Mouse (Mus musculus): ENCODE results near the gene Rad23a.
"Not testable (repeated sequence)": the region's sequence is repeated elsewhere in the genome, so short reads cannot be mapped to it uniquely, and the experiment has no call there.

Rad23a gene

DNA sequence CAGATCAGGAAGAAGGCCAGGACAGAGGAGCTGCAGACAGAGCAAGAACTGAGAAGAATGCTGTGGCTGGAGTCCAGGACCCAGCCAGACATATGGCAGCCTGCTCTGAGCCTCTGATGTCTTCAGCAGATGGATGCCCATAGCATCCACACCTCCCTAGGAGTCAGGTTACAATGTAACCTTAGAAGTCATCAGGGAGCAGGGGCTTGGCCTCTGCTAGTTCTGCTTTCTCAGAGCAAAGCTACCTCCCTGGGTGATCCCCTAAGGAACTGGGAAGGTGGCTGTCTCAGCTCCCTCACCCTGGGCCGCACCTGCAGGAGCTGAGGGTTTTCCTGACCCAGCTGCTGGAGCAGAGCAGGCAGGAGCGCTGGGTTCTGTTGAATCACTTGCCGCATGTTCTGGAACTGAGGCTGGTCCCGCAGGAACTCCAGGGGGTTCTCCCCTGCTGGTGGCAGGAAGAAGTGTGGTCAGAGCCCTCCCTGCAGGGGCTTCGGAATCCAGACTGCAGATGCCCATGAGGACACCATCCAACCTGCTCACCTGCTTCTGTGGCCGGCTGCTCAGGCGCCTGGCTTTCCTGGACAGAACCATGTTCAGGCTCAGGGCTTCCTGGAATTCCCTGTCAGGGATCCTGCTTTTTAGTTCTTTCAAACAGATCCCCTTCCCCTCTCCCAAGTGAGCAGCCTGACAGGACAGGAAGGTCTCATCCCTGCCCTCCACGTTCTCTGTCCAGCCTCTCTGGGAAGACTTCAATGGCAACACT lies 3.1 kb downstream of the Rad23a start:
- Histone ChIP-seq H3K36me3 (ENCODE audit: insufficient read depth, low read length) (peaks cover 80% of the 10 kb centered on the region), H3K4me1 (replicated peaks; ENCODE audit: low read depth, low read length) (peaks cover 67% of the 10 kb centered on the region), H3K9me3 (ENCODE audit: low read length) (no peaks in the 10 kb centered on the region), H3K4me3 (replicated peaks; ENCODE audit: low read length) (peak overlapping the region; percentile 39), H3K27me3 (ENCODE audit: insufficient read depth, low read length) (no peaks in the 10 kb centered on the region)
- TF ChIP-seq CTCF (conservative IDR thresholded peaks at IDR 0.05; ENCODE audit: low read length) = 0 out of 2 replicates have a peak, but pooled peaks have one; percentile 5
- TF ChIP-seq NANOG (IDR thresholded peaks at IDR 0.05; ENCODE audit: borderline replicate concordance, low read length) = no peak

DNA sequence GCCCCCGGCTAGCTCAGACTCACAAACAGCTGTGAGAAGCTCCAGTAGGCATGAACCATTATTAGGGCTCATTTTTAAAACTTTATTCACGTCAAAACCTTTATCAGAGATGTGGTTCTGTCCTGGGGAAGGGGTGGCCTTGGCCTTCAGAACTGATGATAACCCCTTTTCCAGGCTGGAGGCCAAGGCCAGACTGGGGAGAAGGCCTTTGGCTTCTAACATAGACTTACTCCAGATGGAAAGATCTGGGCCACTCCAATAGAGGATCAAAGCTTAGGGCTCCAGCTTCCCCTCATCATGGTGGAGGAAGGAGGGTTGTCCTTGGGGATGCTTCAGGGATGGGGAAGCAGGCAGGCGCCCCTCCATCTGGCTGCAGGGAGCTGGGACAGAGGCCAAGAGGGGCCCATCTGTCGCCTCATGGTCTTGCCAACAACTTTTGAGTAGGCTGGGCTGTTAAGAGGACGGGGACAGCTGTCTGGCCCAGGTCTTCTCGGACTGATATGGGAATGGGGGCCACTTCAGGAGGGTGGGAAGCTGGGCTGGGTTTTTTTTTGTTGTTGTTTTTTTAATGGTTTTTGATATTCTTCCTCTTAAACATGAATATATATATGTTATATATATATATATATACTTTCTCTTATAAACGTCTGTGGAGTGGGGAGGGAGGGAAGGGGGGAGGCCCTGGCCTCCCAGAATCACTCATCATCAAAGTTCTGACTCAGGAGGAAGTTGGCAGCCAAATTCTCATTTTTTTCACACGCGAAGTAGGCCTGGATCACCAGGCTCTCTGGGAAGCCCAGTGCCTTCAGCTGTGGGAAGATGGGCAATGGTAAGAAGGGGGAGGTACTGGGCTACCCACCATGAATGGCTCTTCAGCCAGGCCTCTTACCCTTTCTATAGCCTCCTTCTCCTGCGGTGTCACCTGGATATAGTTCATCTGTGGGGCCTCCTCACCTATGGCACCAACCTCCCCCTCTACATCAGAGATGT lies 5.3 kb downstream of the Rad23a start:
- peaks cover 65% of the 10 kb centered on the region for H3K36me3 ChIP-seq (ENCODE audit: insufficient read depth, low read length)
- TF ChIP-seq NANOG (IDR thresholded peaks at IDR 0.05; ENCODE audit: borderline replicate concordance, low read length) (no peak), CTCF (conservative IDR thresholded peaks at IDR 0.05; ENCODE audit: low read length) (no peak), POU5F1 (IDR thresholded peaks at IDR 0.05; ENCODE audit: borderline replicate concordance, low read length) (no peak)
- 0 out of 2 replicates have a peak overlapping the region, but pooled peaks have one; percentile 1 for H3K4me3 ChIP-seq (replicated peaks; ENCODE audit: low read length)
- no peaks in the 10 kb centered on the region for H3K27me3 ChIP-seq (ENCODE audit: insufficient read depth, low read length)
- no peaks in the 10 kb centered on the region for H3K9me3 ChIP-seq (ENCODE audit: low read length)
- H3K4me1 ChIP-seq (replicated peaks; ENCODE audit: low read depth, low read length) = peaks cover 73% of the 10 kb centered on the region

DNA sequence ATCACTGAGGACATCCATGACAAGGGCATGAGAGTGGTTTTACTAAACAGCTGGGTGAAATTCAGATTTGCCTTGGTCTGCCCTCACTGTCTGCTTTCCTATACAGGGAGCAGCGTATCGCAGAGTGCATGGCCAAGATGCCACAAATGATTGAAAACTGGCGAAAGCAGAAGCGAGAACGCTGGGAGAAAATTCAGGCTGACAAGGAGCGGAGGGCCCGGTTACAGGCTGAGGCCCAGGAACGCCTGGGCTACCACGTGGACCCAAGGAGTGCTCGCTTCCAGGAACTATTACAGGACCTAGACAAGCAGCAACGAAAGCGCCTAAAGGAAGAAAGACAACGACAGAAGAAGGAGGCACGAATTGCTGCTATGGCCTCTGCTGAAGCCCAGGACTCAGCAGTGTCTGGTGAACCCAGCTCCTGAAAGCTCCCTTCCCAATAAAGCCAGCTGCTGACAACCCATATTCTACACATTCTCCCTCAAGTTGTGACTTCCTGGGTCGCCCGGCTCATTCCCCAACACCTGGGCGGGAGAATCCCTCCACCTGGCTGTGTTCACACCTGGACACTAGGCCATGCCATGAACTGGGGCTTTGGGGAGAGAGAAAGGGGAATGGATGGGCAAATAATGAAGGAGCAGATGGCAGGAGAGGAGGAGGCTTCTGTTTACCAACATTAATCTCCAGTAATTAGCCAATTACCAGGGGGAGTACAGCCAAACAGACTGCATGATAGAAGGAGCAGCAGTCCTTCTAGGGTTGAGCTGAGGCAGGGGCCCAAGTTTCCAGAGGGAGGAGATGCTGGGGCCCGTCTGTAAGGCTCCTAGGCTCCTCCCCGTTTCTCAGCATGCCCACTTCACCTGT lies 6.2 kb downstream of the Rad23a start:
- Histone ChIP-seq H3K4me3 (replicated peaks; ENCODE audit: low read length) (0 out of 2 replicates have a peak overlapping the region, but pooled peaks have one; percentile 10), H3K9me3 (ENCODE audit: low read length) (no peaks in the 10 kb centered on the region), H3K4me1 (replicated peaks; ENCODE audit: low read depth, low read length) (peaks cover 67% of the 10 kb centered on the region), H3K27me3 (ENCODE audit: insufficient read depth, low read length) (no peaks in the 10 kb centered on the region), H3K36me3 (ENCODE audit: insufficient read depth, low read length) (peaks cover 61% of the 10 kb centered on the region)
- TF ChIP-seq NANOG (IDR thresholded peaks at IDR 0.05; ENCODE audit: borderline replicate concordance, low read length) (no peak), CTCF (conservative IDR thresholded peaks at IDR 0.05; ENCODE audit: low read length) (no peak), POU5F1 (IDR thresholded peaks at IDR 0.05; ENCODE audit: borderline replicate concordance, low read length) (no peak)

DNA sequence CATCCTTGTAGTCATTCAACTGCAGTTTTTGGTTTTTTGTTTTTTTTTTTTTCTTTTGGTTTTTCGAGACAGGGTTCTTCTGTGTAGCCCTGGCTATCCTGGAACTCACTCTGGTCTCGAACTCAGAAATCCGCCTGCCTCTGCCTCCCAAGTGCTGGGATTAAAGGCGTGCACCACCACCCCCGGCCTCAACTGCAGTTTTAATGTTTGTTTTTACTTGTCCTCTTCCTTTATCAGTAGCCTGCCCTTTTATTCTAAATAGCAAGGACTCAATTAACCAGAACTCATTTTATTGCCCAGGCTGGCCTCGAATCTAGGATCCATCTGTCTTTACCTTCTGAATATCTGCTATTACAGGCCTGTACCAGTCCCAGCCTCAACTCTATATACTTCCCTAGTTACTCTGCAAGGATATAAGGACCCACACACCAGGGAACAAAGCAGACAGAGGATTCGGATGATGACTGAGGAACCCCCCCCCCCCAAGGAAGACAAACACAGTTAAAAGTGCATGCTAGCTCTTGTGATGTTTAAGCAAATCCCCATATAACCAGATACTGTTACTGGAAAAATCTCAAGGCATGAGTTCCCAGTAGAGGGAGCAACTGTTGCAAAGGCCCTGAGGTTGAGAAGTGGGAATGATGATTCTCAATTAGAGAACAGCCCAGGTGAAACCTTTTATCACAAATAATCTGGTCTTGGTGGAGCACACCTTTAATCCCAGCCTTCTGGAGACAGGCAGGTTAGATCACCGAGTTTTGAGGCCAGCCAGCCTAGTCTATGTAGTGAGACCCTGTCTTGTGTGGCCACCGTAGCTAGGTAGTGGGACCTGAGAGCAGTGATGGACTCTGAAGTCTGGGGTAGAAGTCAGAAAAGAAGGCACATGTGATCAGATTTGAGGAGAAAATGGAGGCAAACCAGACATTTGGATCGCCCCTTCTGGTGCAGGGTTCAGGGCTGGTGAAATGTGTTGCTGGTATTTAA lies 7.4 kb downstream of the Rad23a start:
- Histone ChIP-seq H3K27me3 (ENCODE audit: insufficient read depth, low read length) (no peaks in the 10 kb centered on the region), H3K36me3 (ENCODE audit: insufficient read depth, low read length) (peaks cover 54% of the 10 kb centered on the region), H3K9me3 (ENCODE audit: low read length) (no peaks in the 10 kb centered on the region), H3K4me3 (replicated peaks; ENCODE audit: low read length) (peak overlapping the region; percentile 97), H3K4me1 (replicated peaks; ENCODE audit: low read depth, low read length) (peaks cover 65% of the 10 kb centered on the region)
- TF ChIP-seq NANOG (IDR thresholded peaks at IDR 0.05; ENCODE audit: borderline replicate concordance, low read length) (no peak), CTCF (conservative IDR thresholded peaks at IDR 0.05; ENCODE audit: low read length) (no peak), POU5F1 (IDR thresholded peaks at IDR 0.05; ENCODE audit: borderline replicate concordance, low read length) (no peak)

DNA sequence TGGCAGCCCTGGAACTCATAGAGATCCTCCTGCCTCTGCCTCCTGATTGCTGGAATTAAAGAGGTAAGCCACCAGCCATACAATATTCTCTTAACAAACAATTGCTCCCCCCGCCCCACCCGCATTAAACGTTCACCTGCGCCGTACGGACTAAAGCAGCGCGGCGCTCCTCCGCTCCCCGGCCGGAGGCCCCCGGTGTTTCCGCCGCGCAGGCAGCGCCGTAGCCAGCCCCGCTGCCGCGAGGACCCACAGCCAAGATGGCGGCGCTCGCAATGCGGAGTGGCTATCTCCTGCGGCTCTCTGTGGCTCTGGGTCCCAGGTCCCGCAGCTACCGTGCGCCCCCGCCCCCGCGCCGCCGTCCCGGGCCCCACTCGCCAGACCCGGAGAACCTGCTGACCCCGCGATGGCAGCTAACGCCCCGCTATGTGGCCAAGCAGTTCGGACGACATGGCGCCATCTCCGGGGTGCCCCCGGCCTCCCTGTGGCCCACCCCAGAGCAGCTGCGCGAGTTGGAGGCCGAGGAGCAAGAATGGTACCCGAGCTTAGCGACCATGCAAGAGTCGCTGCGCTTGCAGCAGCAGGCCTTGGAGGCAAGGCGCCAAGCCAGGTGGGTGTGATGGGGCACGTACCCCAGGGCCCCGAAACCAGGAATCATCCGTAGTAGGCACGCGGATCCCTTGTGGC lies 8.3 kb downstream of the Rad23a start:
- peak overlapping the region; percentile 97 for H3K4me3 ChIP-seq (replicated peaks; ENCODE audit: low read length)
- H3K27me3 ChIP-seq (ENCODE audit: insufficient read depth, low read length) = no peaks in the 10 kb centered on the region
- no peak for TF ChIP-seq POU5F1 (IDR thresholded peaks at IDR 0.05; ENCODE audit: borderline replicate concordance, low read length)
- TF ChIP-seq CTCF (conservative IDR thresholded peaks at IDR 0.05; ENCODE audit: low read length) = no peak
- TF ChIP-seq NANOG (IDR thresholded peaks at IDR 0.05; ENCODE audit: borderline replicate concordance, low read length) = no peak

DNA sequence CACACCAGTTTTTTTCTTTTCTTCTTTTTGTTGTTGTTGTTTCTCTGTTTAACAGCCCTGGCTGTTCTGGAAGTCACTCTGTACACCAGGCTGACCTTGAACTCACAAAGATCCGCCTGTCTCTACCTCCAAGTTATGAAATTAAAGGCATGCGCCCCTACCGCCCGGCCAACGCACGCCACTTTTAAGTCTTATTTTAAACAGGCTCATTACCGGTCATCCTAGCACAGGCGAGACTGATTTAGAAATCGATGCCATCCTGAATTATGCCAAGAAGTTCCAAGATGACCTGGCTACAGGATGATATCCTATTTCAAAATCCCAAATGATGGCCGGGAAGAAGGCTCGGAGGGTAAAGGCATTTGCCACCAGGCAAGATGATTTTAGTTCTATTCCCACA lies 9.0 kb downstream of the Rad23a start, which contains the start of gene Gadd45gip1:
TSS of gene Gadd45gip1 (plus strand) at position 33 of the 400 bp plus-strand sequence.
- H3K4me3 ChIP-seq (replicated peaks; ENCODE audit: low read length) = peak within 1 kb of the TSS; percentile 97
- peaks cover 38% of the 10 kb centered on the region for H3K36me3 ChIP-seq (ENCODE audit: insufficient read depth, low read length)
- H3K4me1 ChIP-seq (replicated peaks; ENCODE audit: low read depth, low read length) = peaks cover 52% of the 10 kb centered on the region
- no peaks in the 10 kb centered on the region for H3K27me3 ChIP-seq (ENCODE audit: insufficient read depth, low read length)
- no peaks in the 10 kb centered on the region for H3K9me3 ChIP-seq (ENCODE audit: low read length)
- TF ChIP-seq NANOG (IDR thresholded peaks at IDR 0.05; ENCODE audit: borderline replicate concordance, low read length) (no peak), CTCF (conservative IDR thresholded peaks at IDR 0.05; ENCODE audit: low read length) (peak; percentile 62)

More for the DNA sequence above, 8.3 kb downstream of the Rad23a start:
- Histone ChIP-seq H3K9me3 (ENCODE audit: low read length) (no peaks in the 10 kb centered on the region), H3K4me1 (replicated peaks; ENCODE audit: low read depth, low read length) (peaks cover 57% of the 10 kb centered on the region), H3K36me3 (ENCODE audit: insufficient read depth, low read length) (peaks cover 45% of the 10 kb centered on the region)

GRCm38 (mm10) chr8:84826518-84826917 lies 13.9 kb downstream of the Rad23a start:
- not testable (repeated sequence) for H3K4me3 ChIP-seq (replicated peaks; ENCODE audit: low read length); H3K27me3 ChIP-seq (ENCODE audit: insufficient read depth, low read length); H3K36me3 ChIP-seq (ENCODE audit: insufficient read depth, low read length); H3K9me3 ChIP-seq (ENCODE audit: low read length)
- peaks cover 53% of the 10 kb centered on the region for H3K4me1 ChIP-seq (replicated peaks; ENCODE audit: low read depth, low read length)
